Mouse (Mus musculus) left cerebral cortex, postnatal 14 days (tissue): ENCODE measurements around the gene Shisa8. TPM values are rescaled to one million over a fixed set of nuclear protein-coding genes. Genes with fewer than 3 reads are reported as not detected.
A peak's percentile ranks its signal among the peaks of the same experiment; 100 is the strongest.

Experiments used
- DNase-seq, 2 experiments: peaks; one replicate each; pipeline ENCODE4 v3.0.0; 2021 to 2022; ENCODE audit warnings: low spot score in 2 of 2, mixed read lengths in 1 of 2
- intact Hi-C: fragments of 180-260 bp; cut with DNase I; formaldehyde crosslinking; loops from one replicate; pipeline ENCODE4 v1.15.1; 2025
- total RNA-seq, 2 experiments: library from RNA; stranded (reverse); gene quantifications; 2 replicates each; pipeline ENCODE4 v1.2.3; 2021

The Shisa8 gene
- total RNA-seq, 2 experiments from 2014 or later = 4.1 to 4.7 TPM

DNA sequence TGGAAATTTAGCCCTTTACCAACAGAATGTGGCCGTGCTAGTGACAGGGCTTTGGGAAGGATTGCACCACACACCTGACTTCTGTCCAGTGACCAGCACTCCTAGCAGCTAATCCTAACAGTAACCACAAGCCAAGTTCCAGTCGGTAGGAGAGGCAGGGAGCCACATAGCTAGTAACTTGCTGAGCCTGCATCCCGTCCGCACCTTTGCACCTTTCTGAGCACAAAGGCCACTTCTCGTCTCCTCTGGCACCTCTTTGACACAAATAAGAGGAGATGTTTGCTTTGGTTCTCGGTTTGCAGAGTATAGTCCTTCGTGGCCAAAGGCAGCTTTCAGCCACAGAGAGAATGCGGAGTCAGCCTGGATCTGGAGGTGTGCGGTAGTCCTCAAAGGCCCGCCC, 28.0 kb downstream of the Shisa8 start:
- no peak for DNase-seq
- intact Hi-C loops = no loop called here

DNA sequence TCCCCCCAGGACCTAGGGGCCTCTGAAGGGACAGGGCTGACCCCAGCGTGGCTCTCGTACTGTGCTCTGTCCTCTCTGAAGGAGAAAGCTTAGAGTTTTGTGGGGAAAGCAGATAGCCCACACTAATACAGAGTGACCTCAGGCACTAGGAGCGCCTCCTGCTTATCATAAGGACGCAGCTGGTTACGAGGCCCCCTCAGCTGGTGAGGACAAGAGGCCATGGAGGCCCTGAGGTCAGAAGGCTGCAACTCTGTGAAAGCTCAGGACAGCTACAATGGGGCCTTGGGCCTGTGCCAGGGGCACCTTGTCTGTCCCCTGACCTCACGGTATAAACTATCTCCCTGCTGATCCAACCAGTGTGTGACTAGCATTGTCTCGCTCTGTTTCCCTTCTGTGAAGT, 28.4 kb downstream of the Shisa8 start:
- intact Hi-C loops = no loop called here
- DNase-seq = no peak

DNA sequence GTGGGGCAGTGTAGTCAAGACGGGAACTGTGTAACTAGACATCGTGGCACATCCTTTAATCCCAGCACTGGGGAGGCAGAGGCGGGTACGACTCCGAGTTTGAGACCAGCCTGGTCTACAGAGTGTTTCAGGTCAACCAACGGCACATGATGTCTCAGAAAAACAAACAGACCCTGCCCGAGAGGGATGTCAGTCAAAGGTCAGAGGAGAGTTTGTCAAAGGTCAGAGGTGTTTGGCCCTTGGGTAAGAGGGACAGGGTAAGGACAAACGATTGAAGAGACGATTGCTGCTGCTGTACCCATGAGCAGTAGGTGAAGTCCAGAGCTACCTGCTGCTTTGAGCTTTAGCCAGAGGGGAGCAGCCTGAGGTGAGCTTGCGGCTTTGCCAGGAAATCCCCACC, 29.0 kb downstream of the Shisa8 start:
- intact Hi-C loops = no loop called here
- DNase-seq = no peak

DNA sequence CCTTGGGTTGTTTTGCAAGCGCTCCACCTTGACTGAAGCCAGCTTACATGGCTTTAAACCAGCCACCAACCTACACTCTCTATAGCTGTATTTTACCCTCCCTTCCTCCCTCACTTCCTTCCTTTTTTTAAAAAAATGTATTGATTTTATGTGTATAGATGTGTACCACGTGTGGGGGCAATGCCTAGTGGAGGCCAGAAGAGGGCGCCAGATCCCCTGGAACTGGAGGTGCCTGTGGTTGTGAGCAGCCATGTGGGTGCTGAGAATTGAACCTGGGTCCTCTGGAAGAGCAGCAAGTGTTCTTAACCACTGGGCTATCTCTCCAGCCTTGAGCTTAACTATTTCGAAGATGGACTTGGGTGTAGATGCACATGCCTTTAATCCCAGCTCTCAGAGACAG, 30.3 kb downstream of the Shisa8 start:
- intact Hi-C loops = no loop called here

DNA sequence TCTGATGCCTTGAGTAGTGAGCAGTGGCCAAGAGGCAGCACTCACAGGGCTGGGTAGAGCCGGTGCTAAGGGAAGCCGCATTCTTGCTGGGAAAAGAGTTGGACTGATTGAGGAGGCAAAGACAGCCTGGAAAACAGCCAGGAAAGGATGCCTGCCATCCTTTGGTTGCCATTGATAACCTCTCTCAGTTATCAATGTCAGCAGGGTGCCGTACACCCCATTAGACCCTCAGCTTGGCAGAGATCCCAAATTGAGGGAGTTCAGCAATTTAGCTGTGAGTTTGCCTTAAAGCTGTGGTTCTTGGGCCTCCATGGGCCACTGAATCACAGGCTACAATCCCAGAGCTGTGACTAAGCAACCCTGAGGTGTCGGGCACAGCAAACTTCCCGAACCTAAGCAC, 31.5 kb downstream of the Shisa8 start:
- intact Hi-C loops = no loop called here
- no peak for DNase-seq

More for the DNA sequence above, 30.3 kb downstream of the Shisa8 start:
- no peak for DNase-seq

DNA sequence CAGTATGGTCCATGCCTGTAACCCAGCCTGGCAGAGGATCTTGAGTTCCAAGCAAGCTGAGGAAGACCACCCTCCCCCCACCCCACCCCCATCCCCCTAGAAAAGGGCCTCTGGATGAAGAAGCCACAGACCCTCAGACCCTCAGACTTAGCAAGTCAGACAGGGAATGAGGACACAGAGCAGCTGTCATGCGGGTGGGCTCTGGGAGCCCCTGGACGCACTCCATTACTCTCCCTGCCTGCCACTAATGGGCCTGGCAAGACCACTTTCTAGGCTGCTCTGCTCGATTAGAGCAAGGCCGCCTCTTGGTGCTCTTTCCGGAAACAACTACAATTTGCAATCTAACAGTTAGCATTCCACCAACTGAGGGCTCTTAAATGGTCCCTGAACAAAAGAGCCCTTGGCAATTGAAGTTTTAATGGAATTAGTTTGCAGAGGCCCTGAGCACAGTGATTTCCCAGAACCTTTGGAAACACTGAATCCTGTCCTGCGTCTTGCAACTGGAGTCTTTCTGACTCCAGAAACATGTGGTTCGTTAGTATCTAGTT, 34.8 kb downstream of the Shisa8 start:
- intact Hi-C loops = no loop called here
- no peak for DNase-seq

DNA sequence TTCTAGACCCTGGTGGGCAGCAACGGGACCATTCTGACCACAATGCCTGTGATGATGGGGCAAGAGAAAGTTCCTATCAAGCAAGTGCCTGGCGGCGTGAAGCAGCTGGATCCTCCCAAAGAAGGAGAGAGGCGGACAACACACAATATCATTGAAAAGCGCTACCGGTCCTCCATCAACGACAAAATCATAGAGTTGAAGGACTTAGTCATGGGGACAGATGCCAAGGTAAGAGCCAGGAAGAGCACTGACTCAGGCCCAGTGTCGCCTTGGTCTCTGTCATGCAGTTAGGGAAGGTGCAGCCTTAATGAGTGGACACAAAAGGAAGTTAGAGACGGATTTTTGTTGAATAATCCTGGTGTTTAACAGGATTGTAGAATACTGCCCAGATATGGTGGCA, 37.5 kb downstream of the Shisa8 start:
- DNase-seq = no peak
- intact Hi-C loops = no loop called here

DNA sequence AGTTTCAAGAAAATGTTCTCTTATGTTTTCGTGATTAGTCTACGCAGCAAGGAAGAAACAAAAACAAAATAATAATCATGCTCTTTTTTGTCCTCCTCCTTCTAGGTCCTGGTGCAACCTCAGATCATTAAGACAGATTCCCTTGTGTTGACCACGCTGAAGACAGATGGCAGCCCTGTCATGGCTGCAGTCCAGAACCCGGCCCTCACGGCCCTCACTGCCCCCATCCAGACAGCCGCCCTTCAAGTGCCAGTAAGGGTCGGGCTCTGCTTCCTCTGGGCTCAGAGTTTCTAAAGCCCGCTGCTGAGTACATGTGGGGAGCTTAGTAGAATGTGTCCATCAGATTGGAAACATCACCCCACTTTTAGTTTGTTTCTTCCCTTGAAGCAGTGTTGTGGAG, 40.0 kb downstream of the Shisa8 start:
- no peak for DNase-seq
- intact Hi-C loops = no loop called here

DNA sequence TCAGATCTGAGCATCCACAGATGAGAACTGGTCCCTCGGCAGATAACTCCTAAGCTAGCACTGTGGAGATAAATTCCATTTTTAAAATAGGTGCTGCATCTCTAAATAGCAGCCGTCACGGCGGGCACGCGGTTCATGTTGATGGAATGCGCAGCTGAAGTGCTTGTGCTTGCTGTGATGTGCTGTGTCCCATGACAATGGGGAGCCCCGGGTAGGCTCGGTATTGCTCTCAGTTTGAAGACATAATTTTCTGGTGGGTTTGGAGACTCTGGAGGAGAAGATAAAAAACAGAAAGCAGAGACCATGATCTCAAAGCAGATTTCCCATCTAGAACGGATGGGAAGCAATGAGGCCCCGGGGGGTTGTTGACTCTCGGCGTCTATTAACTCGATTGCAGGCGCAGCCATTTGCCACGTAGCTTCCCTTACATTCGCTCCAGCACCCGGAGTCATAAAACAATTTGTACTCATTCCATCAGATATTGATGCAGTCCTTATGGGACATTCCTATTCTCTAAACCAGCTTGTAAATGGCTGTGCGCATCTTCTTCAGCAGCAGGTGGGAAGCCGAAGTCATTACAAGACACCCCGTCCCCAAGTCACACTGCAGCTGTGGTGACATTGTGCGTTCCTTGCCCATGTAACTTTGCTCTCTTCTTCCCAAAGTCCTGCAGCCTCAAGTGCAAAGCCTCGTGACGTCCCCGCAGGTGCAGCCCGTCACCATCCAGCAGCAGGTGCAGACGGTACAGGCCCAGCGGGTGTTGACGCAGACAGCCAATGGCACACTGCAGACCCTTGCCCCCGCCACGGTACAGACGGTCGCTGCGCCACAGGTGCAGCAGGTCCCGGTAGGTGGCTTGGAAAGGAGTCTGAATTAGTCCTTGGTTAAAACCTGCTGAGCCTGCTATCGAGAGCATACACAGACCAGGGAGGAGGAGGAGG, 41.9 kb downstream of the Shisa8 start:
- no peak for DNase-seq
- intact Hi-C loops = no loop called here

DNA sequence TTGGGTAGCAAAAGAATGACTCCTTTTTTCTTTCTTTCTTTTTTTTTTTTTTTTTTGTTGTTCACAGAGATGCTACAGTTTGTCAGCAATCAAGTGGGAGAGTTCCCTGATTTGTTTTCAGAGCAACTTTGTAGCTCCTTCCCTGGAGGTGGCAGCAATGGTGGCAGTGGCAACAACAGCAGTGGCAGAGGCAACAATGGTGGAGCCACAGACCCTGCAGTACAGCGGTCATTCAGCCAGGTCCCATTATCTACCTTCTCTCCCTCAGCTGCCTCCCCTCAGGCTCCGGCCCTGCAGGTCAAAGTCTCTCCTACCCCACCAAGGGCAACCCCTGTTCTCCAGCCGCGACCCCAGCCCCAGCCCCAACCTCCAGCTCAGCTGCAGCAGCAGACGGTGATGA, 42.9 kb downstream of the Shisa8 start:
- no peak for DNase-seq
- intact Hi-C loops = no loop called here

DNA sequence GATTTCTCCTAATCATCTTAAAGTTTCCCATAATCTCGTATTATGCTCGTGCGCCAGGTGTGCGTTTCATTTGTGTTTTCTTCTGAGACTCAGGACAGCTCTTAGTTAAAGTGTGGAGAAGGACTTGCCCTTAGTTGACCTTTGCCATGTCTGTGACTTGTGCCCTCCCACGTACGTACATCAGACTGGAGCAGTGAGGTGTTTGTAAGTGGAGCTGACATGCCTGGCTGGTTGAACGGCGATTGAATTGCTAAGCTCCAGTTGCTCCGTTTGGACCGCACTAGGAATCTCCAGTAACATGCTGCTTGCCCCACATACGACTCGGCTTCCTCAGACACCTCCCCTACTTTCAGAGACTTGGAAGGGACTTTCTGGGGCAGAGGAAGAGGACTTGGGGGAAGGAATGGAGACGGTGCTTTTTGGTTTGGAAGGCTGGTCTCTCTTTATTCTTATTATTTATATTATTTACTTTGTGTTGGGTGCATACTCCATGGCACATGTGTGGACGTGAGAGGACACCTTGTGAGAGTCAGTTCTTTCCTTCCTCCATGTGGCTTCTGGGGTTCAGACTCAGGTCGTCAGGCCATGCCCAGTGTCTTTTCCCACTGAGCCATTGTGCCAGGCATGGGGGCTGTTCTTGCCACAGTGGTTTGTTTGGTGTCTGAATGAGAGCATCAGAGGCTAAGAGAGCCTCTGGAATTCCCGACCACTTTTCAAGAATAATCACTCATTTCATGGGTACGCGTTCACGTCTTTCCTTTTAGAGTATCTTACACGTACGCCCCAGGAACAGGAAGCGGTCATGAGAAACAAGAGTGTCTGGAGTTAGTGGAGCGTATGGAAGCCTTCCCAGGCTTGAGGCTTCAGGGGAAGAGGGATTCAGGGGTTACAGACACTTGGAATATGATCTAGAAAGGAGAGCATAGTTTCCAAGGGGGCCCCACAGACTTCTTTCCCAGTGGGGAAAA, 45.1 kb downstream of the Shisa8 start:
- intact Hi-C loops = no loop called here
- no peak for DNase-seq

DNA sequence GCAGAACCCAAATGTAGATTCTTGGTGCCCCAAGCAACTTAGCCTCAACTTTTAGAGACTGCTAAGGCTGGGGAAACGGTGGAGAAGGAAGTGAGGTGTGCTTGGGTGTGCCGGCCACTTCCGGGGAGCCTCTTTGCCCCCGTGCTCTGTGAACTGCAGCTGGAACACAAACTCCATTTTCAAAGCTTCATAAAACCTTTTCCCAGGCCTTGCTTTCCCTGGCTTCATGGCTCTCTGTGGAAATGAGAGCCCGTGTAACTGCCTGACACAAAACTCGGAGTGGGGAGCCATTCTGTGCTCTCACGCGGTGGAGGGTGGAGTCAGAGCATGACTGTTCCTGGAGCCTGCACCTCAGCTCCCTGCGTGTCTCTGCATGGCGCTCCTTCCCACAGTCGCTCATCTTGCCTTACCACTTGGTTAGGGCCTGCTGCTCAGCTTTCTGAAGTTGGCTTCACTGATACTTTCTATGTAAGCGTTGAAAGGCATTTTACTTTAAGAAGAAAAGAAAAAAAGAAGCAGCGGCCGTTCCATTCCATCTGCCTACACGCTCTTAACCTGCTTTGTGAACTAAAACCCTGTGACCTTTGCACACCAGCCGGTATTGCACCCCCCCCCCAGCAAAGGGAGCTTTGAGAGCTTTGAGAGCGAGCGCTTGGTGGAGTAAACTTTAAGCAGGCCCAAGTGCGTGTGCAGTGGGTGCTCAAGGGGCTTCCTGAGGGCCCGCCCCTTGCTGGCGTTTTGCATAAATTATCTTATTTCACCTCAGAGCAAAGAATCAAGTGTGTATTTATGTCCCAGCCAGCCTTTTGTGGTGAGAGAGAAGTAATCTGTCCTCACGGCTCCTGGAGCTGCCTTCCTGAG, 46.1 kb downstream of the Shisa8 start:
- intact Hi-C loops = no loop called here
- DNase-seq = no peak

DNA sequence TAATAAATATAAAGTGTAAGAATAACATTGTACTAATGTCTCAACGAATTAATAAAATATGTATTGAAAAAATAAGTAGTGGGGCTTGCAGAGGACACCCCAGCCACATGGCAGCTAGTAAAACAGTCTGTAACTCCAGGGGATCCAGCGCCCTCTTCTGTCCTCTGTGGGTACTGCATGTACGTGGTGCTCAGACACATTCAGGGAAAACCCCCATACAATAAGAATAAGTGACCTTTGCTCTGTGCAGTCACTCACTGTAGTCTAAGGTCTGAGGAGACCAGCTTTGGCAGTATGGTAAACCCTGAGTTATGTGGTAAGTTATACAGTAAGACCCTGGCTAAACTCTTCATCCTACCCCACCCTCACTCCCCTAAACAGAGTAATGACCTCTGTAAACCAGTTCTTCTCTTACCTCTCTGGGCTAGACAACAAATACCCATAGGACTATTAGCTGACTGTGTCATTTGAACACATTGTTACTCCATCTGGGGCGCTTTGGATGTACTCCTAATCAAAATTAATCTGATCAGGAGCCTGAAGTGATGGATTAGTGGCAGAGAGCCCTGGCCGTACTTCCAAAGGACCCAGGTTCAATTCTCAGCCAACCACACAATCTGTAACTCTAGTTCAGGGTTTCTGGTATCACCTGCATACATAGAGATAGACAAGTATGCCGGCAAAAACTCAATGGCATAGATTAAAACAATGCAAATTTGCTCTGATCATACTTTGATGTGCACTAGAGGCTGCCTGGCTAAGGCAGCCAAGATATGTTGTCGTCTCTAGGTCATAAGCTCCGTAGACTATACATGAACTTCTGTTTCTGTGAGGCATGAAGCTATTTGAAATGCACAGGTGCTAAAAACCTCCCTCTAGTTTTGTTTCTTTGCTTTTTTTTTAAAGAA, 47.0 kb downstream of the Shisa8 start:
- intact Hi-C loops = no loop called here
- DNase-seq = peak; percentile 82 to 84

DNA sequence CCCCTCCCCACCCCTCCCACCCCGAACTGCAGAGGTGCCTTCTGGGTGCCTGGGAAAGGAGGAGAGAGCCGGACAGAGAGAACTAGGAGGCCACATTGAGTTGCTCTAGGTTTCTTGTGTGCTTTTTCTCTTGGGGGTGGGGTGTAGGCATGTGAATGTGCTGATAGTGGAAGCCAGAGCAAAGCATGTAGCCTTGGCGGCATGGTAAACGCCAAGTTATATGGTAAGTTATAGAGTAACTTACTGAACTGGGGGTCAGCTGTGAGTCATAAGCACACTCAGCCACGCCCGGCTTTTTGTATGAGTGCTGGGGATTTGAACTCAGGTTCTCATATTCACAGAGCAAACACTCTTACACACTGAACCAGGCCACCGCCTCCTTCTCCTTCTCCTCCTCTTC, 48.1 kb downstream of the Shisa8 start:
- no peak for DNase-seq
- intact Hi-C loops = no loop called here

DNA sequence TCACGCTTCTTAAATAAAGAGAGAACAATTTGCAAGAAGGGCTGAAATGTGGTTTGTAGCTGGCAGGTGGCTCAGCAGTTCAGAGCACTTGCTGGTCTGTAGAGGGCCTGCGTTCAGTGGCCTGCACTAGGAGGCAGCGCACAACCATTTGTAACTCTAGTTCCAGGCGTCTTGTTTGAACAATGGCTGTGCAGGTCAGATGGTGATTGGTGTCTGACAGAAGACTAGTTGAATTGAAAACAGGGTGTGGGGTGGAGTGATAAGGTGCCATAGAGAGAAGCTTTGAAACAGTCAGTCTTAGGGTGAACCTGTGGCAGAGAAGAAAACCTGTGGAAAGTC, 48.6 kb downstream of the Shisa8 start:
- DNase-seq = no peak
- intact Hi-C loops = no loop called here

DNA sequence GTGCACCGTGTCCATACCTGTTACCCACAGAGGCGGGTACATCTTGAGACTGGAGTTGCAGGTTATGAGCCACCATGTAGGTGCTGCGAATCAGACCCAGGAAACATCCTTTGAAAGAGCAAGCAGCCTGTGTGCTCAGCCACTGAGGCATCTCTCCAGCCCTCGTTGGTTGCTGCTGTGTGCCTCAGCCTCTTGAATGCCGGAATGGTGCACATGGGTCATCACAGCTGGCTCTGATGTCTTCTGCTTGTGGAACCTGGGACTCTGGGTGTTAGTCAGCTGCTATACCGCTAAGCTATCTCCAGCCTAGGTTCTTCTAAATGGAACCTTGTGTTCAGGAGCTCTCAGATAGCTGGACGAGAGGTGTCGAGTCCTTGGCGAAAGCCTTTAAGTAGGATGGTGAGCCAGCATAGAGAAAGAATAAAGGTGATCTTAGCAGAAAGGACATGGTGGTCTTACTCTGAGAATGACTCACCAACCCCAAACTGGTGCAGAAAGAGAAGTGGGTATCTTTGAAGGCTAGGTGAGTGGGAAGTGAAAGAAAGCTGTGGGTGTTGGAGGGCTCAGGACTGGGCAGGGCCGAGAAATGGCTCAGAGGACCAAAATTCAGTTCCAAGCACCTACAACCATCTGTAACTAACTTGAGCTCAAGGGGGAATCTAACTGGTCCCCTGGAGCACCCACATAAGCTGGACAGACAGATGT, 49.1 kb downstream of the Shisa8 start:
- intact Hi-C loops = no loop called here
- DNase-seq = no peak

DNA sequence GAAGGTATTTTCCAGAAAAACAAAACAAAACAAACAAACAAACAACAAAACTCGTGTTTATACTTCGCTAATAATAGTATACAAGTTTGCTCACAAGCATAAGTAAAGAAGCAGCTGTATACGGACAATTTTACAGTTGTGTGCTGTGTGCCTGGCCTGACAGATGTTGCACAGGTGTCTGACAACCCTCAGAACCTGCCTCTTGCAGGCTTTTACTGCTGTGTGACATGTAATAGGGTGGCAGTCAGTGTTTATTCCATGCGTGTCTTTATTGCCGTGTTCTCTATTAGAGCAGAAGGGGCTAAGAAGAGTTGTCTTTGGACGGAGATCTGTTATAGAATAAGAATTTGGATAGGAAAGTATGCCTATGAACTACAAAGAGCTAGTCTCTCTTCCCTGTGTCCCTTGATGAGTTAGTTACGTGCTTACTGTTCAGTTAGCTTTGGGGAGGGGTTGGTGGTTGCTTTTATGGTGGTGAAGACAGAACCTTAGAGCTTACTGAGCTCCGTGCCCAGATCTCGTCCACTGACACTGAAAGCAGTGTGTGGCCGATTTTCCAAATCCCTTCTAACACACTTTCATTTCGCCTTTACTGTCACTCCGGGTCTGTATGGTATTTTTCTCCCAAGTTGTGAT, 50.5 kb downstream of the Shisa8 start:
- intact Hi-C loops = no loop called here
- no peak for DNase-seq
